Mouse (Mus musculus) heart, postnatal 25 days (tissue): ENCODE data around the gene Mtfr1l. TPM values are rescaled to one million over a fixed set of nuclear protein-coding genes. Genes with fewer than 3 reads are reported as not detected.
"Not testable (repeated sequence)": the region's sequence is repeated elsewhere in the genome, so short reads cannot be mapped to it uniquely, and the experiment has no call there.

ENCODE experiments used
- DNase-seq: peaks from one replicate; pipeline ENCODE4 v3.0.0; 2022; ENCODE audit warnings: low spot score
- intact Hi-C: fragments of 180-260 bp; cut with DNase I; formaldehyde crosslinking; loops from one replicate; pipeline ENCODE4 v1.15.1; 2025
- total RNA-seq, 2 experiments: library from RNA; stranded (reverse); gene quantifications; 2 replicates each; pipeline ENCODE4 v1.2.3; 2021

Mtfr1l gene
- total RNA-seq, 2 experiments from 2014 or later: 178 to 185 TPM

DNA sequence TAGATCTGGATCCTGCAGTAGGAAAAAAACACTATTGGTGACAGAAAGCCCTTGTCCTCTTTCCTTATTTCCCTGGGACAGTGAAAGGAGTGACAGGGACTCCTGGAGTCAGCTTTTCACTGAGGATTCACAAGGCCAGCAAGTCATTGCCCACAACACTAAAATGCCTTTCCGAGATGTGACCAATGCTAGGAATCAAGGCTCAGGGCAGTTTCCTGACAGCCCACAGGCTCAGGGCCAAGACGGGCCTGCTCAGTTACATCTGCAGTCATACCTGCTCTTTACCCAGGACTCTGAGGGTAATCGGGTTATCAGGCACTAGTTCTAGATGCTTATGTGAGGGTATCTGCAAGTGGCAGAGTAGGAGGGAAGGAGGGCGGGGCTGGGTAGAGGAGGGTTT, 11.7 kb downstream of the Mtfr1l start:
- no peak for DNase-seq
- intact Hi-C loops: no loop called here

DNA sequence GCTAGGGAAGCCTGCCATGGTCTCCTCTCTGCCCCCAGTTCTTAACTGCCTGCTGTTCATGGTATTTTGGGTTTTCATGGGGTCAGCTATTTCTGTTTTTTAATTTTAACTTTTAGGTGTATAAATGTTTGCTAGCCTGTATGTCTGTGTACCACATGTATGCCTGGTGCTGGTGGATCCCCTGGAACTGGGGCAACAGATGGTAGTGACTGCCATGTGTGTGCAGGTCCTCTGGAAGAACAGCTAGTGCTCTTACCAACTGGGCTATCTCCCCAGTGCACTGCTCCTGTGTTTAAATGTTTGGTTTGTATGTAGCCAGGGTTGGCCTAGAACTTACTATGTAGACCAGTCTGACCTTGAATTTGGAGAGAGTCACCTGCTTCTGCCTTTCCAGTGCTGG, 15.9 kb downstream of the Mtfr1l start:
- no peak for DNase-seq
- intact Hi-C loops: no loop called here

DNA sequence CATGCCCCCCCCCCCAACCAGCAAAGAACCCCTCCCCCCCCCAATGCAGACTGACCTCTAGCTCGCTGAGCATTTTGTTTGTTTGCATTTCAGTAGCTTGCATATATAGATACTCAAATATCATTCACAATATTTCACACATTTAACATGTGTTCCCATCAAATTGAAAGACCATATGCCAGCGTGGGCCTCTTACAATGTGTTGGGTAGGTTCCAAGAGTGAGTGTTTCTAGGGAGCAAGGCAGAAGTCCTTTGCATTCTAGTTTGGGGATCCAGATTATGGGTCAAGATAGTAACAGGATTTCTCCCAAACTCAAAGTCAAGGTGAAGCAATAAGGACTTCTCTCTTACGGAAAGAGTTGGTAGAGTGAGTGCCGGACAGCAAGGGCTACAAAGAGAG, 16.6 kb downstream of the Mtfr1l start:
- intact Hi-C loops: no loop called here
- DNase-seq: no peak

DNA sequence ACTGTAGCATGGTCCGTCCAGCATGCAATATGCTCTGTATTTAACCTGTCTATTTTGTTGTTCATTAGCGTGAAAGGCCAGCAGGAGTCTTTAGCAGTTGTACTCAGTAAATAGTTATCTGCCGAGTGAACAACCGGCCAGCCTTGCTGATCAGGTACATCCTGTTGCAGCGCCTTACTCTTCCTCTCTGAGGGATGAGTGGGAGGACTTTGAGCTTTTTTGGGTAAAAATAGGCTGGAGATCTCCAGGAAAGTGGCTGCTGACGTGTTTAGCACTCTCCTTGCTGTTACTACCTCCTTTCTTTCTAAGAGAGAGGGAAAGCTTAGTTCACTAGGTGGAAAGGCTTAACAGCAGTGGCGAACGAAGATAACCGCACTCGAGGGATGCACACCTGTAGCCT, 17.5 kb downstream of the Mtfr1l start:
- DNase-seq: no peak
- intact Hi-C loops: no loop called here

DNA sequence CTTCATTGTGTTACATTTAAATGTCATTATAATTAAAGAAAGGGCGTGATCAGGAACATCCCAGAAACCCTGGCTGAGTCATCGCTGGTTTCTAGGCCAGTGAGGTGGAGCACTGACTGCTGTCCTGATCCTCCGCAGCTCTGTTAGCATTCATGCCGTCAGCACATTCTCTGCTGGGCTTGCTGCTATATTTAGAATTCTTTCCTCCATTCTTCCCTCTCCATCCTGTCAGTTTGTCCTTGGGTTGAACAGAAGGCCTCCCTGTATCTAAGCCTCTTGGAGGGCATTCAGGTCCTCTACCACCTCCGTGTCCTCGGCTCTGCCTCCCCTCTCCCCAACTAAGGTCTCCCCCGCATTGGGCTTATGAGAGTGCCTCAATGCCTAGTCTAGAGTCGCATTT, 18.2 kb downstream of the Mtfr1l start:
- no peak for DNase-seq
- intact Hi-C loops: no loop called here

DNA sequence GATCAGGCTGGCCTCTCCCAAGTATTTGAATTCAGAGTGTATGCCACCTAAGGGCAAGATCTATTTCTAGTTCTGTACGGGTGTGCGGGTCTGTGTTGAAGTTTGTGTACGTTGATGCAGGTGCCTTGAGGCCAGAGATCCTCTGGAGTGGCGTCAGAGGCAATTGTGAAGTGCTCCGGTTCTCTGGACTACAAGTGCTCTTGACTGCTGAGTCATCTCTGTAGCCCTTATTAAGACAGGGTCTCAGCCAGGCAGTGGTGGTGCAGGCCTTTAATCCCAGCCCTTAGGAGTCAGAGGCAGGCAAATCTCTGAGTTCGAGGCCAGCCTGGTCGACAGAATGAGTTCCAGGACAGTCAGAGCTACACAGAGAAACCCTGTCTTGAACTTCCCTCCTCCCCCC, 19.6 kb downstream of the Mtfr1l start:
- intact Hi-C loops: no loop called here
- DNase-seq: no peak

DNA sequence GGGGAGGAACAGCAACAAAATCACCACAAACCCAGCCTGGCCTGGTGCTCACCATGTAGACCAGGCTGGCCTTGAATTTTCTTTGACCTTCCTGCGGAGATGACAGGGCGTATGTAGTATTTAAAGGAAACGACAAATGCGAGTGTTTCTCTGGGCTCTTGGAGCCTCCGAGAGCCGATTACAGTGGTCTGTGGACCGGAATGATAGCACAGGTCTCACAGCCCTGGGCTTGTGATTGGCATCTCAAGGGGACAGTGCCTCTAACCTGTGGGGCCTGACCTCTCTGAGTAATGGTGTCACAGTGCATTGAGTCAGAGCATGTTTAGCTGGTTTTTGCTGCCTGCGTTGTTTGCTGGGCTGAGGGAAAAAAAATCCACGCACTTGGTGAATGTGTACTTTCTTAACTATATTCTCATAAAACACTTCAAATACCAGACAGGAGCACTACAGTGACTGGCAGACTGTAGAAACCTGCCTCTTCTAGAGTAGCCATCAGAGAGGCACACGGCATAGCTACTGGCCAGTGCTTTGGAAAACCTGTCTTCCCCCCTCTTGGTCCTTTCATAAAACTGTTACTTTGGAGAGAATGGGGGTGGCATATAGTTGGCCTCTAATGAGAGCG, 20.8 kb downstream of the Mtfr1l start:
- no peak for DNase-seq
- intact Hi-C loops: no loop called here

DNA sequence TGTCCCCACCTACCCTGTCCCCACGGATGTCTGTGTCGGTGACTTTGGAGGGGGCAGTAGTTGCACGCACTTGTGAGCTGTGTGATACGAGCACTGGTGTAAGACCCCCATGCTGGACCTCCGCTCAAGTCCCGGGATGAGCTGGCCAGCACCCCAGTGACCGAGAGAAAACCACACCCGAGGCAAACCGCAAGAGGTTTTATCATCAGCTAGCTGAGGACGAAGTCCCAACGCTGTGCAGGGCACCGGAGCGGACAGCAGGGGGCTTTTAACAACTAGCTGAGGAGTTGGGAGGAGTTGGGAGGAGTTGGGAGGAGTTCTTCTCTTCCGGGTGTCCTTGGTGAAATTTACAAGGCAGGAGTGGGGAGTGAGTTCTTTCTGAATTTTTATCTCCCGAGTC, 22.4 kb downstream of the Mtfr1l start:
- intact Hi-C loops: no loop called here
- no peak for DNase-seq

DNA sequence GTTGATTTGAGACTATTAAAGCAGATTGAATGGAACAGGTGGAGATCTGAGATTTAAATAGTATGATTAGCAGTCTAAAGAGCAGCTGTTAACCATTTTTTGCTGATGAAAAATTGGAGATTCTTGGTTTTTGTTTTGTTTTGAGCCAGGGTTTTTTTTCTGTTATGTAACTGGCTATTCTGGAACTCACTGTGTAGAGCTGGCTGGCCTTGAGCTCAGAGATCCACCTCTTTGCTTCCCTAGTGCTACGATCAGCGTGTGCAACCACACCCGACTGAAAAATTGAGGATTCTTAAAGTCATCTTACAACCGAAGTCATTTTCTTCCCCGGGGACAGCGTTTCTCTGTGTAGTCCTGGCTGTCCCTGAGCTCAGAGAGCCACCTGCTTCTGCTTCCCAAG, 23.5 kb downstream of the Mtfr1l start:
- intact Hi-C loops: no loop called here
- no peak for DNase-seq

DNA sequence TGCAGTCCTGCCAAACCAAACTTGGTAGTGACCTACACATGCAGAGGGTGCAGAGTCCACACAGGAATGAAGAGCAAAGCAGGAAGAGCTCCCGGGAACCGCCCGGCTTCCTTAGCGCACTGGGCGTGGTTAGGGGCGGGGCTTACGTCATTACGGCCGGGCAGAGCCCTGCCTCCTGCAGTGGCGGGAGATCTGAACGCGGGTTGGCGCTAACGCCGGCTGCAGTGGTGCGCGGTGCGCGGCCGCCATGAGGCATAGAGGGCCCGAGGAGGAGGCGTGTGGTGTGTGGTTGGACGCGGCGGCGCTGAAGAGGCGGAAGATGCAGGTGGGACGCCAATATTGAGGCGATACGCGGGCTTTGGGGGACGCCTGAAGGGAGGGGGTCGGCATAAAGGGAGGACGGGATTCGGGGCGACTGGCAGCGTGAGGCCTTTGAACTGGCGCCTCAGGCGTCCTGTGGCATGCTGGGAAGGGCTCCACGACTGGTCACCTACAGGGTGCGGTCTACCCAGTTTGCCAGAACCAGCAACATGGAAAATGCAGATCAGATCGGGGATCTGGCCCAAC, 24.3 kb downstream of the Mtfr1l start, which contains the start of gene Aunip:
Aunip (plus strand) TSS at position 155 of the 567 bp plus-strand sequence.
- intact Hi-C loops: no loop called here

DNA sequence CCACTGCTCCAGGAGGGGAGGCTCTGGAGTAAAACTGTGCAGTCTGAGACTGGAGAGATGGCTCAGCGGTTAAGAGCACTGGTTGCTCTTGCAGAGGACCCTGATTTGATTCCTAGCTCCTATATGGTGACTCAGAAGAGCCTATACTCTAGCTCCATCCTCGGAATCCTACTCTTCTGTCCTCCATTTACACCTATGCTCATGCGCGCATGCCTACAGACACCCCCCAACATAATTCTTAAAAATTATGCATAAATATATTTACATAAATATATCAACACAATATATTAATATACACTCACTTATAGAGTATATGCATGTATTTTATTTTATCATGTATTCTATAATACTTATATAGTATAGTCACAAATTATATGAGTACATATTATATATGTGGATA, 24.8 kb downstream of the Mtfr1l start:
- intact Hi-C loops: no loop called here

More for the DNA sequence above, 24.3 kb downstream of the Mtfr1l start, which contains the start of gene Aunip:
- DNase-seq: peak; percentile 72

DNA sequence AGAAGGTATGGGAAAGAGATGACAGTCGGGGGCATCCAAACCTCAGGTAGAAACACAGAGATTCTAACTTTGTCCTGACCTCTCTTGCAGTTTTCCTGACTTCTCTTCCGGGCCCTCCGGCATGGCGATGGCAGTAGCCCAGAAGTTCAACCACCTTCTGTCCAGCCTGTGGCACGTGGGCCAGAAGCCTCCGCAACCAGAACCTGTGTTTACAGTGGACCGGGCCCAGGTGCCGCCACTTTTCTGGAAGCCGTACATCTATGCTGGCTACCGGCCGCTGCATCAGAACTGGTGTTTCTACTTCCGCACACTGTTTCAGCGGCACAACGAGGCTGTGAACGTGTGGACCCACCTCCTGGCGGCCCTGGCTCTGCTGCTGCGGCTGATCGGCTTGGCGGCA, 28.5 kb downstream of the Mtfr1l start:
- intact Hi-C loops: no loop called here
- DNase-seq: no peak

More for the DNA sequence above, 24.8 kb downstream of the Mtfr1l start:
- DNase-seq: no peak

DNA sequence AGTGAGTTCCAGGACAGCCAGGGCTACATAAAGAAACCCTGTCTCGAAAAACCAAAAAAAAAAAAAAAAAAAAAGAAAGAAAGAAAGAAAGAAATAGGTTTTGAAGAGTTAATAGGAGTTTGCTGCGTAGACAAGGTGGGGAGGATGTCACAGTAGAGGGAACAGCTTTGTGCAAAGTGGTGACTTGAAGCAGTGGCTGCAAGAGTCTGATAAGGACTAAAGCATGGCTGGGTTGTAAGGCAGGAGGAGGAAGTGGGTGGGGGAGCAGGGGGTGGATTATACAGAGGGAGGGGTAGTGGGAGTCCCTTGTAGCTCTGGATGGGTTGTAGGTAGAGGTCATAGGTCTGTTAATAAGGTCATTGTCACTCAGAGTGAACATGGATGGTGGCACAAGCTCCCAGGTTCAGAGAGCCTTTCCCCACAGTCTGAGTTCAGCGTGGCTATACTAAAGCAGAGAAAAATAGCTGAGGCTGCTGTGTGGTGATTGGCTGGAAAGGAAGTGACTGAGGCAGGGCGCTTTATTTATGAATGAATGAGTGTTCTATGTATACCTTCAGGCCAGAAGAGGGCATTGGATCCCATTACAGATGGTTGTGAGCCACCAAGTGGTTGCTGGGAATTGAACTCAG, 29.1 kb downstream of the Mtfr1l start:
- intact Hi-C loops: no loop called here

DNA sequence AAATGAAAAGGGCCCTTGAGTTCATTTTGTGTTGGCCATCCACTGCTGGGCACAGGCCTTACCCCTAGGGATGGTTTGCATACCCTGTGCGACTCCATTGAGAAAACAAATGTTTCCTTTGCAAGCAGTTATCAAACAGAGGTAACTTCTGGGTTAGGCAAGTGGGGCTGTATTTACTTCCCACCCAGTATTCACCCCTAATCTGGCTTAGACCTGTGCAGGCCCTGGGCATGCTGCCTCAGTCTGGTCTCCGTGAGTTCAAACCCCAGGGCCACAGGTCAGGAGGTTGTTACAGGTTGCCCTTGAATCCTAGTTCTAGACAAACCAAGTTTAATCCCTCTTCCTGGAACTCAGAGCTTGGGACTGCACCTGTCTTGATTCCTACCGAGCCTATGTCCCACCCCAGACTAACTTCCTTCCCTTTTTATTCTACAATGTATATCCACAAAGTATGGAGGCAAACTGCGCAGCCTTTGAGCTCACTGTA, 29.8 kb downstream of the Mtfr1l start:
- intact Hi-C loops: no loop called here
- no peak for DNase-seq

More for the DNA sequence above, 29.1 kb downstream of the Mtfr1l start:
- DNase-seq: no peak

DNA sequence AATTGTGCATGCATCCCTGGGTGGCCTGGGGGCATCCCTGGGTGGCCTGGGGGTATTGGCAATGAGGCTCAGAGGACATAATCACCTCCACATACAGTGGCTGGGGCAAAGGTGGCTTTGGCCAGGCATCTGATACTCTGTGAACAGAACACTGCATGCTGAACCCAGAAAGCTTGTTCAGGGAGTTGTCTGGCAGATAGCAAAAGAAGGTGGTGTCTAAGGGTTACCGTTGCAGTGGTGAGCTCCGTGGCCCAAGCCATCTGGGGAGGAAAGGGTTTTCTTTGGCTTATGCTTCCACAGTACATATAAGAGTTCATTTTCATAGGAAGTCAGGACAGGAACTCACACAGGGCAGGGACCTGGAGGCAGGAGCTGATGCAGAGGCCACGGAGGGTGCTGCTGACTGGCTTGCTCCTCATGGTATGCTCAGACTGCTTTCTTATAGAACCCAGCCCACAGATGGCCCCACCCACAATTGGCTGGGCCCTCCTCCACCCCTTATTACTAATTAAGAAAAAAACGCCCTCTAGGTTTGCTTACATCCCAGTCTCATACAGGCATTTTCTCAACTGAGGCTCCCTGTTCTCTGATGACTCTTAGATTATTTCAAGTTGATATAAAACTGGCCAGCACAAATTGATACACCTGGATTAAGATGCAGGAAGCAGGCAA, 31.4 kb downstream of the Mtfr1l start:
- intact Hi-C loops: no loop called here
- no peak for DNase-seq

DNA sequence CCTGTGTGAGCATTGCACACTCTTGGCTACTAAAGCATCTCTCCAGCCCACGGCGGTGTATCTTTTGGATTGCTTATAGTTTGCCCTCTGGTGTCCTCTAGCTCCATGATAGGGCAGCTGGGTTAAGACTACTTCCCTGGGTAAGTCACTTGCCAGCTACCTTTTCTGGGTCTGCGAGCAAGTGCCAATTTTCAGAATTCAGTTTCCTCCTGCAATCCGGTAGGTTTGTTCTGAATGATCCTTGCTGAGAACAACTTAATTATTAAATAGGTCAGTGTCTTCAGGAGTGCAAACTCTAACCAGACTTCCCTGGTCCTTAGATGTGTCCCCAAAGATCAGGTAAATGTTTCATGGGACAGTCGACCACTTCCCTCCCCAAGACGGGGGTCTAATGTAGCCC, 34.1 kb downstream of the Mtfr1l start:
- no peak for DNase-seq
- intact Hi-C loops: no loop called here

DNA sequence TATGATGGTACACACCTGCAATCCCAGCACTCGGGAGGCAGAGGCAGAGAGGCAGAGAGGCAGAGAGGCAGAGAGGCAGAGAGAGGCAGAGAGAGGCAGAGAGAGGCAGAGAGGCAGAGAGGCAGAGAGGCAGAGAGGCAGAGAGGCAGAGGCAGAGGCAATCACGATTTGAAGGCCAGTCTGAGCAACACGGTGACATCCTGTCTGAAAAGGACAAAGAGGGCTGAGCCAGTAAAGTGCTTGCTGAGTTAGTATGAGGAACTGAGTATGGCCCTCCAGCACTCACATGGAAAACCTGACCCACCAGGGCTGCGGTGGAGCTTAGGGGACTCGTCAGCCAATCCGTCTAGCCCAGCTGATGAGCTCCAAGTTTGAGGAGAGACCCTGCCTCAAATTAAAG, 36.2 kb downstream of the Mtfr1l start:
- intact Hi-C loops: not testable (repeated sequence)

DNA sequence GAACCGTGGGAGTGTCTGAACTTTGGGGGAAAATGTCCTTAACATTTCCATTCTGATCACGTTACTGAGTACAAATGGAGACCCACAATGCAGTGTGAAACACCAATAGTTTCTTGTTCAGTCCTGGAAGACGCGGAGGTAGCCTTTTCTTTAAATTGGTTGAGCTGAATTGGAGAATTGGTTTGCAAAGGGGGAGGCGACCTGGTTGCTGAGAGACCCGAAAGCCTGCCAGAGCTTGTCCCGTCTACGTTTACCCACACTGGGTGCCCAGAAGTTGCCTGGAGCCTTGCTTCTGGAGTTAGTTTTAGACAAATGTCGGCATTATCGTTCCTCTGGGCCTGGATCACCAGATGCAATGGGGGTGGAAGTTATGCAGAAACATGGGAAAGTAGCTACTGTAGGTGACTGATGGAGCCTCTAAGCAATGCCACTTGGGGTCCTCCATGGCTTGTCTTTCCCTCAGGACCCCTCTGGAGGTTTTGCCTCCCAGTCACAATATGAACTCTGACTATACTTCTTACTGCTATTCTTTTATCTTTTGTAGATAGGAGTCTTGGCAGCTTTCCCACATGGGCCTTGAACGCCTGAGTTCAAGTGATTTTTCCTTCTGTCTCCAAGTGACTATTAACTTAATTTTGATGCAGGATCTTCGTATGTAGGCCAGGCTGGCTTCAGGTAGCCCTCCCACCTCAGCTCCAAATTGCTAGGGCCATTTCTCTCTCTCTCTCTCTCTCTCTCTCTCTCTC, 37.0 kb downstream of the Mtfr1l start:
- intact Hi-C loops: no loop called here
- DNase-seq: no peak

More for the DNA sequence above, 36.2 kb downstream of the Mtfr1l start:
- DNase-seq: not testable (repeated sequence)

DNA sequence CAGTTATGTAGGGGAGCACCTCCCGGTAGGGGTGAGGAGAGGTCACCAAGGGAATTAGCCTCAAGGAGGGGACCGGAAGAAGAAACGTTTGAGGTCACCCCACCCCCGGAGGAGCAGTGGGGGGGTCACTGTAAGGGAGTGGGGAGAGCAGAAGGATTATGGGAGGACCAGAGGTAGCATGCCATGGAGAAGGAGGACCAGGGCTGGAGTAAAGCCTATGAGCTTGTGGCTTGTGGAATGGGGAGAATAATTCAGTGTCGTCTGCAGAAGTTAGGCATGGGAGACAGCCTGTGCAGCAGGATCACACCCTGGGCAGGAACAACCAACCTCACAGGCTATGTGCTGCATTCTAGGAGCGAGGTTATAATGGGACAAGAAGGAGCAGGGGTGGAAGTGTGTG, 38.0 kb downstream of the Mtfr1l start:
- intact Hi-C loops: no loop called here
- DNase-seq: no peak

DNA sequence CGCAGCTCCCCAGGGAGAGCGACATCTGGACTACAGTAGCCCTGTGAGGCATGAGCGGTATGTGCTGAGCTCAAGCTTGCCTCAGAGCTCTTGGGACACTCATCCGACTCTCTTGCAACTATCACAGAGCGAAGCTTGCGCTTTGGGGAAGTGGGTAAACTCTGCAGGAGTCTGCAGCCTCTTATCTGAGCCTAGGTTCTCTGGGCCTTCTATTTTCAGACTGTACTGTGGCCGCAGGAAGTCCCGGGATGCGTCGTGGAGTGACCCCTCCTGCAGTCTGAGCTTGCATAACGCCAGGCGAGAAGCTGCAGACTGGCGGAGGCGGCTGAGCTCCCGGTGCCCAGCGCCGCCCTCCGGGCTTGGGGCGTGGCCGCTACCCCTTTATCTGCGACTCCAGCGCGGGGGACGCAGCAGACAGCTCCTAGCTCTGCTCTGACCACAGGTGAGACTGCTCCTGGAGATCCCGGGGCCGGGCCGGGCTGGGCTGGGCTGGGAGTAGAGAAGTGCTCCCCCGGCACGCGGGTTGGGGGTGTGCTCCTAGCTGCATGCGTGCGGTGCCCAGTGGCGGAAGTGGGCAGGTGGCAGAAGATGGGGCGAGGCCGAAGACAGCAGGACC, 38.5 kb downstream of the Mtfr1l start, which contains the start of gene Paqr7:
Paqr7 (plus strand) TSS at position 103 of the 616 bp plus-strand sequence.
- peak; percentile 73 for DNase-seq
- intact Hi-C loops: no loop called here
